Mouse (Mus musculus) liver, embryonic 16.5 days (tissue): ENCODE data around the gene Ube2j1. TPM values are rescaled to one million over a fixed set of nuclear protein-coding genes. Genes with fewer than 3 reads are reported as not detected.
A peak's percentile ranks its signal among the peaks of the same experiment; 100 is the strongest.

Experiments used
- ATAC-seq: fragments of 200-750 bp; cut with Nextera tagmentation; 2 replicates; pipeline ENCODE4 v1.8.0; 2017; ENCODE audit warnings: low read depth, mild to moderate bottlenecking, moderate number of reproducible peaks, moderate library complexity
- H3K27ac ChIP-seq: fragments of 300-500 bp; sonication (generic); 2 replicates; pipeline ENCODE4 v1.5.1; 2014; ENCODE audit warnings: mild to moderate bottlenecking, low read length
- H3K27me3 ChIP-seq: fragments of 300-500 bp; sonication (generic); 2 replicates; pipeline ENCODE4 v1.6.1; 2014; ENCODE audit warnings: low read depth, low read length, mixed read lengths; ENCODE audit not compliant: control insufficient read depth, insufficient read depth
- H3K36me3 ChIP-seq: fragments of 300-500 bp; sonication (generic); 2 replicates; pipeline ENCODE4 v1.6.1; 2014; ENCODE audit warnings: mild to moderate bottlenecking; ENCODE audit not compliant: control insufficient read depth, insufficient read depth
- H3K4me1 ChIP-seq: fragments of 300-500 bp; sonication (generic); 2 replicates; pipeline ENCODE4 v1.6.1; 2014; ENCODE audit warnings: low read depth, low read length, mixed read lengths; ENCODE audit not compliant: control insufficient read depth
- H3K4me2 ChIP-seq: fragments of 300-500 bp; sonication (generic); 2 replicates; pipeline ENCODE4 v1.6.1; 2014; ENCODE audit warnings: low read depth, low read length, mixed read lengths
- H3K4me3 ChIP-seq: fragments of 300-500 bp; sonication (generic); 2 replicates; pipeline ENCODE4 v1.5.1; 2014; ENCODE audit warnings: low read depth, mild to moderate bottlenecking, low read length
- H3K9ac ChIP-seq: fragments of 300-500 bp; sonication (generic); 2 replicates; pipeline ENCODE4 v1.6.1; 2014; ENCODE audit warnings: low read depth, low read length
- H3K9me3 ChIP-seq: fragments of 300-500 bp; sonication (generic); replicated peaks from 2 replicates; pipeline ENCODE4 v1.6.1; 2016; ENCODE audit warnings: low read length; ENCODE audit not compliant: control insufficient read depth
- WGBS: fragments of 180-500 bp; shearing (Covaris S2); extraction: QIAGEN DNeasy Blood & Tissue Kit; methylation state at CpG from one replicate; pipeline ENCODE4 v1.1.7; 2014; ENCODE audit not compliant: insufficient replicate concordance; 5-methylcytosine and 5-hydroxymethylcytosine counted together
- polyA plus RNA-seq: library from polyadenylated mRNA; unstranded; fragments of >200 nt; fragmentation: Nextera tagmentation; extraction: Ambion mirVana; gene quantifications from 2 replicates; pipeline ENCODE4 v1.2.1, GENCODE M21; 2015

The Ube2j1 gene
- polyA plus RNA-seq, 1 experiment from 2014 or later: 25.6 TPM

DNA sequence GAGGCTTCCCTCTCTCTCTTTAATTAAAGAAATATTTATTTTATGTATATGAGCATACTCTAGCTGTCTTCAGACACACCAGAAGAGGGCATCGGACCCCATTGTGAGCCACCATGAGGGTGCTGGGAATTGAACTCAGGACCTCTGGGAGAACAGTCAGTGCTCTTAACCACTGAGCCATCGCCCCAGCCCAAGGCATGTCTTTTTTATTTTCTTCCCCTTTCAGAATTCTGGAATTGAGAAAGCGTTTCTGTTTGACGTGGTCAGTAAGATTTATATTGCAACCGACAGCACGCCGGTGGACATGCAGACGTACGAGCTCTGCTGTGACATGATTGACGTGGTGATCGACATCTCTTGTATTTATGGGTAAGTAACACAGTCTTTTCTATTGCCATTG, 24.4 kb upstream of the Ube2j1 start:
- Histone ChIP-seq H3K4me2 (no peak overlapping the region), H3K9me3 (no peaks in the 10 kb centered on the region), H3K9ac (no peak overlapping the region), H3K4me1 (no peaks in the 10 kb centered on the region), H3K27me3 (no peaks in the 10 kb centered on the region), H3K27ac (no peak overlapping the region), H3K4me3 (no peak overlapping the region), H3K36me3 (no peaks in the 10 kb centered on the region)
- WGBS: 68% methylated on average over 11 of the region's 11 CpGs
- ATAC-seq: no peak

DNA sequence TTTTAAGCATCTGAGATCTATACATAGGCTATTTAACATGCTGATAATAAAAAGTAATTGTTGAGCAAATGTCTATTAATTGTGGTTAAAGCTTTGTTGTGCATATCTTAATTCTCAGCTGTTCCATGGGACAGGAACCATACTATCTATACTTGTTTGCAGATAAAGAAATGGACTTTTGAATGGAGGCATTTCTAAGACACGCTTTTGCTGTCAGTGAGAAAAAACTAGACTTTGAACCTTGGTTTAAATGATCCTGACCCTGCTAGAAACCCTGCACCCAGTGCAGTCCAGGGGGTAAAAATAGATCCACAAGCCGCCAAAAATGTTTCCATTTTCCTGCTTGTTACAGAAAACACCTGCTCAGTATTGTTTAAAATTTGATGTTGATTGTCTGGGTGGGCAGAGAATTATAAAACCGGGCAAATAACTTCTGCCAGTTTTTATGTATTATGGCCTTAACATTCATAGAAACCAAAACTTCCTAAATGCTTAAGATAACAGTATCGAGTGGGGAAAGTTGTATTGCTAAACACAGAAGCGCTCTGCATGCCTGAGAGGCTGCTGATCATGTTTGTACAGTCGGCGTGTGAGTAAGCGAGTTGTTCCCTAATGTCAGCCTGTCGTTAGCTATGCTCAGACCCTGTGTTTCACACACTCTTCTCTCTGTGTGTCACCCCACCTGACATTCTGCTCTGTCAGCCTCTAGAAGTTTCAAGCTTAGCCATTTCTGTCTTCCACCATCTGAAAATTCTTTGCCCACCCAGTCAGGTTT, 23.6 kb upstream of the Ube2j1 start:
- WGBS: 45% methylated on average over 9 of the region's 9 CpGs

DNA sequence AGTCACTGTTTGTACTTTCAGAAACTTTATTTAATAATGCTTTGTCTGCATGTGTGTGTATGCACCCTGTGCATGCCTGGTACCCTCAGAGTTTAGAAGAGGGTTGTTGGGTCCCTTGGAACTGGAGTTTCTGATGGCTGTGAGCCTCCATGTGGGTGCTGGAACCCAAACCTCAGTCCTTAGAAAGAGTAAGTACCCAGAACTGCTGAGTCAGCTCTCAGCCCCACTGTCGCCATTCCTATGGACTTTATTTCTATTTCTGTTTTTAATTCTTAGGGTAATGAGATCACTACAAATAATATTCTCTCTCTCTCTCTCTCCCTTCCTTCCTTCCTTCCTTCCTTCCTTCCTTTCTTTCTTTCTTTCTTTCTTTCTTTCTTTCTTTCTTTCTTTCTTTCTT, 21.1 kb upstream of the Ube2j1 start:
- Histone ChIP-seq H3K27ac (no peak overlapping the region), H3K4me3 (no peak overlapping the region), H3K4me2 (no peak overlapping the region), H3K9ac (no peak overlapping the region), H3K27me3 (no peaks in the 10 kb centered on the region), H3K9me3 (no peaks in the 10 kb centered on the region), H3K36me3 (no peaks in the 10 kb centered on the region), H3K4me1 (no peaks in the 10 kb centered on the region)
- ATAC-seq: no peak
- WGBS: 65% methylated on average over 1 of the region's 1 CpGs

More for the DNA sequence above, 23.6 kb upstream of the Ube2j1 start:
- H3K4me3 ChIP-seq: no peak overlapping the region
- H3K36me3 ChIP-seq: no peaks in the 10 kb centered on the region
- no peaks in the 10 kb centered on the region for H3K4me1 ChIP-seq
- H3K4me2 ChIP-seq: no peak overlapping the region
- no peaks in the 10 kb centered on the region for H3K9me3 ChIP-seq
- H3K27me3 ChIP-seq: no peaks in the 10 kb centered on the region
- no peak overlapping the region for H3K27ac ChIP-seq
- H3K9ac ChIP-seq: no peak overlapping the region
- ATAC-seq: peak; percentile 27; the same call in 1 of the 2 replicates

DNA sequence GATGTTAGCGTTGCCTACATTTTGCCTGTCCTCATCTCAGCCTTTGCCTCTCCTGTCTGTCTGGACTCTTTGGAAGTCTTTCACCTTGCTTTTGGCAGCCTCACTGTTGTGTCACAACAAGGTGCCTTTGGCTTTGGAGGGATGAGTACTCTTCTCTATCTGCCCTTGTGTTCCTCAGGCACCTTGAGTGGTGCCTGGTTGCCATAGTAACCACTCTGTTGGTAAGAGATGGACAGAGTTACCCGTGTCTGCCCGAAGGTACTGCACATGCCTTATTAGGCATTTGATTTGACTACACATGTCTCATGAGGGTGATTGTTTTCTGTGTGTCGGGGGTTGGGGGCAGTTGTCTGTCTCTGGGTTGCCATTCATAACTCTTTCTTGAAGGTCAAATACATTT, 18.7 kb upstream of the Ube2j1 start:
- Histone ChIP-seq H3K9ac (no peak overlapping the region), H3K4me1 (no peaks in the 10 kb centered on the region), H3K4me3 (no peak overlapping the region), H3K36me3 (no peaks in the 10 kb centered on the region), H3K4me2 (no peak overlapping the region), H3K9me3 (no peaks in the 10 kb centered on the region), H3K27me3 (no peaks in the 10 kb centered on the region), H3K27ac (no peak overlapping the region)
- no peak for ATAC-seq
- 69% methylated on average over 4 of the region's 4 CpGs for WGBS

DNA sequence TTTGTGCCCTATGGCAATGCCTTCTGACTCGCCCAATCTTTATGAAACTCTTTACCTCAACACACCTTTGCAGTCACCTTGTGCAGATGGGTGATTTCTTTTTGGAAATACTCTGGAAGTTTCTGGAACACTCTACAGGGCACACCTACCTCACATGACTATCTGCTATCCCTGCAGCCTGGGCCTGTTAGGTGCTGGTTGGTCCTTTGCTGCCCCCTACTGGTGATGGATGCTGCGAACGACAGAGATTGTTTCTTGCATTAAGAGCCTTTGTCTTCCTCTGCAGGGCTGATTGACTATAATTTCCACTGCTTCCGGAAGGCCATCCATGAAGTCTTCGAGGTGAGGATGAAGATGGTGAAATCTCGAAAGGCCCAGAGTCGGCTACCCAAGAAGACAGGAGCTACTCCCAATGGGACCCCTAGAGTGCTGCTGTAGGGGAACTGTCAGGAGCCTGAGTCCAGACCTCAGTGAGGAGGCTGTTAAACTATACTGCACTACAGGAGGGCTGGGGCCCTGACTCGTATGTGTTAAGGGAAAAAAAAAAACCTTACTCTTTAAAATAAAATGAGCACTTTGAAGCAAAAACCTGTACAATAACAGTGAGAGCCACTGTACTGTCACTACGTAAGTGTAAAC, 12.7 kb upstream of the Ube2j1 start:
- Histone ChIP-seq H3K36me3 (no peaks in the 10 kb centered on the region), H3K4me2 (no peak overlapping the region), H3K4me1 (no peaks in the 10 kb centered on the region), H3K9ac (no peak overlapping the region), H3K9me3 (no peaks in the 10 kb centered on the region), H3K27ac (no peak overlapping the region), H3K27me3 (no peaks in the 10 kb centered on the region), H3K4me3 (no peak overlapping the region)
- ATAC-seq: peak; percentile 53; the same call in 1 of the 2 replicates
- WGBS: 27% methylated on average over 9 of the region's 9 CpGs

DNA sequence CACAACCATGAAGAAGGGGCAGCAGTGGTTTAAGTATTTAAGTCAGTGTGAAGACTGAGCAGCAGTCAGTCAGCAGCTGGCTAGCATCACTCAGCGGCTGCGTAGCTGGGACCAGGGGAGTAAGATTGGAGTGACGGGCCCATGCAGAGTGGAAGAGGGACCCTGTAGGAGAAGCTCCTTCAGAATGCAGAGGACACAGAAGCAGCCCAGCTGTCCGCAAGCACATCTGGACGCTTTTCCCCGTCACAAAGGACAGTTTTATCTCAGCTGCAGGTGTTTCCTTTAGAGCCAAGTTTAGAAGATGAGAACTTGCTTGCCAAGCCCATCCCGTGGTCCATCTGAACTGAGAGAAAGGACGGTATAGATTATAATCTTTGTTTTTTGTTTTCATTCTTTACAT, 6.8 kb upstream of the Ube2j1 start:
- no peak overlapping the region for H3K4me3 ChIP-seq
- no peaks in the 10 kb centered on the region for H3K27me3 ChIP-seq
- no peak overlapping the region for H3K27ac ChIP-seq
- no peaks in the 10 kb centered on the region for H3K36me3 ChIP-seq
- H3K9me3 ChIP-seq: no peaks in the 10 kb centered on the region
- ATAC-seq: no peak
- 52% methylated on average over 8 of the region's 8 CpGs for WGBS
- no peak overlapping the region for H3K4me2 ChIP-seq
- no peaks in the 10 kb centered on the region for H3K4me1 ChIP-seq
- no peak overlapping the region for H3K9ac ChIP-seq

DNA sequence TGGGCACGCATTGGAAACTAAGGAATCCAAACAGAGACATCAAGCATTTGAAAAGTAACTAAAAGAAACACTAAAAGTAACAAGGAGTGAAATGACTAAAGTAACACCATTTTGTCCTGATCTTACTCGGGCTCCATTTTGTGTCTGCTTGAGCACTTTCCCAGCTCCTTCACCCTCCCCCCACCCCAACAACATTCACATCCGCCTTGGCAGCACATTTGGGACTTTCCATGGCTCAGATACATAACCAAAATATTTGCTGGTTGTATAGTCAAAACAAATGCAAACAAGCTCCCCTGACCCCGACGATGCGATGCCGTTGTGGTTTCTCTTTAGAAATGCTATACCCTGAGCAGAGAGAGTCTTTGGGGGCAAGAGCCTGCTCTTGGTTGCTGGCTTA, 2.1 kb upstream of the Ube2j1 start:
- Histone ChIP-seq H3K36me3 (no peaks in the 10 kb centered on the region), H3K9ac (no peak overlapping the region), H3K27ac (no peak overlapping the region), H3K27me3 (no peaks in the 10 kb centered on the region), H3K9me3 (no peaks in the 10 kb centered on the region), H3K4me1 (peaks cover 20% of the 10 kb centered on the region), H3K4me3 (no peak overlapping the region), H3K4me2 (no peak overlapping the region)
- ATAC-seq: no peak
- WGBS: 84% methylated on average over 7 of the region's 7 CpGs

DNA sequence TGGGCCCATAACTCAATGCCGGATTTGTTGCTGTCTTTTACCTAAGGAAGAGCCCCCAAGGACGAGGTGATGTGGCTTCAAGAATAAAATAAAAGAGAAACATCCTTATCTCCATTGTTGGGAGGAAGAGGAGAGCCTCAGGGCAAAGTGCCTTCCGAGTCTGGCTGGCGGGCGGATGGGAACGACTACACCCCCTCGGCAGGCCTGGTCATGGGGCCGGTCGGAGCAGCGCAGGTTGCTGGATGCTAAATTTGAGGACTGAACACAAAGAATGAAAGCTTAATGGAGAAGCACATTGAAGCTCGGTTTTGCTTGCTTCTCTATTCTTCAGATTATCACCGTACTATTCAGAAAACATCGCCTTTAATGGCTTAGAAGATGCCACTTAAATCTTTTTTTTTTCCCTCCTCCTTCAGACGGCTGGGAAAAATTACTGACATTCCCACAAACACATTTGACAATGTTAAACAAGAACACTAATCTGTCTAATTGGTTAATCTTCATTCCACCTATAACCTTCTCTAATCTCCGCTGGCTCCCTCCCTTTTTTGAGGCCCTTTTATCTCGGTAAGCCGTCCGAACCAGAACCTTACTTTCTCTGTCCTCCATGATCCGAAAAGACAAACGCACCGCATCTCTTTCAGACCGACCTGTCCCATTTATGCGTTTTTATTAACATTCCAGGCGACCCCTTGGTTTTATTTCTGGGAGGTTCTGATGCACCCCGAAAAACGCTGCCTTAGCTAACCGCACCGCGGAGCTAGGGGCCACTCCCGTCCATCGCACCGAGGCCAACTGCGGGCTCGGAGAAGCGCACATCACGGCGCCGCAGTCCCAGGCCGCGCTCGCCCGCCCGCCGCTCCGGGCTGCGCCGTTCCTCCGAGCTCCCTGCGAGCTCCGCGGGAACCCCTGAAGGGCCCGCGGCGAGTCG, 687 bp upstream of the Ube2j1 start:
- Histone ChIP-seq H3K4me1 (peaks cover 21% of the 10 kb centered on the region), H3K27me3 (no peaks in the 10 kb centered on the region), H3K4me2 (peak overlapping the region; percentile 94), H3K9me3 (no peaks in the 10 kb centered on the region; the same call in 1 of the 2 replicates), H3K4me3 (peak overlapping the region; percentile 81), H3K27ac (peak overlapping the region; percentile 91), H3K9ac (peak overlapping the region; percentile 92), H3K36me3 (no peaks in the 10 kb centered on the region)
- ATAC-seq: peak; percentile 59
- 4% methylated on average over 54 of the region's 55 CpGs for WGBS
